Mouse (Mus musculus) CD4-positive, CD25-positive, alpha-beta regulatory T cell (primary cell): ENCODE data around the gene Olfr1313. TPM values are rescaled to one million over a fixed set of nuclear protein-coding genes. Genes with fewer than 3 reads are reported as not detected.

ENCODE experiments used
- polyA plus RNA-seq: library from polyadenylated mRNA; unstranded; fragments of 100-300 nt; shearing (Covaris generic); gene quantifications from one replicate; pipeline ENCODE4 v1.2.1, GENCODE M21; 2017

Gene Olfr1313
- not detected for polyA plus RNA-seq

DNA sequence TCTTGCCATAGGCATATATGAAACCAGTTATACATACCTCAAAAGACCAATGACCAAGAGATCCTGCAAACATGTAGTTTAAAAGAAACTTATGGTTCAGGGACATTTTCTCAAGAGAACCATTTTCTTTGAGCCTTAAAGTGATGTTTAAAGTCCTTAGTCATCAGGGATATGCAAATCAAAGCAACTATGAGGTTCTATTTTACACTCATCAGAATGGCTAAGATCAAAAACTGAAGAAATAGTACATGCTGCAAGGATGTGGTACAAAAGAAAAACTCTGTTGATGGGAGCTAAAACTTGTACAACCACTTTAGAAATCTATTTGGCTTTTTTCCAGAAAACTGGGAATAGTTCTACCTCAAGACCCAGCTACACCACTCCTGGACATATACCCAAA lies at the start of gene Olfr1313:
Olfr1313 (minus strand) TSS at position 101 of the 400 bp plus-strand sequence.

DNA sequence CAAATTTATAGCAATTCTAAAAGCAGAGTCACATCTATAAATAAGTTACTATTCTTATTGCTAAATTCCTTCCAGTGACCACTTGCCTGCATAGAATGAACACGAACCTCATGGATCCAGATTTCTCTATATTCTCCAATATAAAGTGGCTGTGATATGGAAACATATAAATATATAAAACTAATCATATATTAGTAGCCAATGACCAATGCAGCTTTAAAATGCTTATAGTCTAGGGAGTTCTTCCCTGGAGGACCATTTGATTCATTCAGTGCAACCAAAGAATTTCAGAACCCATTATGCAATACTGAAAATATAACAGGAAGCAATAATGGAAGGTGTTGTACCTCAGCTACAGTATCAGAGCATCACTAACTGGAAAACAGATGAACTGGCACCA lies 37.7 kb upstream of the Olfr1313 start, which contains the start of gene Olfr1315-ps1:
Olfr1315-ps1 (minus strand) TSS at position 101 of the 400 bp plus-strand sequence.

DNA sequence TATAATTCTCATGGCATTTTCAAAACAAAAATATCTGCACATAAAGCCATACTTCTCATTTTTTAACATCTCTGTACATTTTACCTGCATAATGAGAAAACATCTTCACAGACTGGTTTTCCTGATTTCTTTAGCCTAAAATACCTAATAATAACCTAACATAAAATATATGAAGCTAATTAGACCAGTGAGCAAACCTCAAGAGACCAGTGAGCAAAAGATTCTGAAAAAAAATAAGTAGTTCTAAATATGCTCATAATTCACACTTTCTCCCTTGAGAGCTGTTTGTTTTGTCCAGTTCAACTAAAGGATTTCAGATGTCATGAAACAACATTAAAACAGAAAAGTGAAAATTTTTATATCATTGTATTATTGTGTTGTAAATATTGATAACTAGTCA lies 19.0 kb upstream of the Olfr1313 start, which contains the start of gene Olfr1314:
Olfr1314 (minus strand) TSS at position 101 of the 400 bp plus-strand sequence.

DNA sequence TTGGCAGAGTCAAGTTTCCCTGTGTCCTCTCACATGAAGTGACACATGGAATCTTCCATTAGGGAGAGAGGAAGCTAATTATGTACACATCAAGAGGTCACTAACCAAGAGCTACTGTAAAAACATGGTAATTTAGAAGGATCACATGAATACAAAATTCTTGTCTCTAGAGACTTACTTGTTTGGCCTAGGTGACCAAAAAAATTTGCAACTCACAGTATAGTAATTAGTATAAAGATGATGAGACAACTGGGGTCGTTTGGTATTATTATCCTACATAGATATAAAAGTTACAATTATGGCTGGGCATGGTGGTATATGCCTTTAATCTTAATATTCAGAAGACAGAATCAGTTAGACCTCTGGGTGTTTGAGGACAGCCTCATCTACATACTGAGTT lies 27.5 kb downstream of the Olfr1313 start, which contains the start of gene Olfr1312:
Olfr1312 (minus strand) TSS at position 101 of the 400 bp plus-strand sequence.

DNA sequence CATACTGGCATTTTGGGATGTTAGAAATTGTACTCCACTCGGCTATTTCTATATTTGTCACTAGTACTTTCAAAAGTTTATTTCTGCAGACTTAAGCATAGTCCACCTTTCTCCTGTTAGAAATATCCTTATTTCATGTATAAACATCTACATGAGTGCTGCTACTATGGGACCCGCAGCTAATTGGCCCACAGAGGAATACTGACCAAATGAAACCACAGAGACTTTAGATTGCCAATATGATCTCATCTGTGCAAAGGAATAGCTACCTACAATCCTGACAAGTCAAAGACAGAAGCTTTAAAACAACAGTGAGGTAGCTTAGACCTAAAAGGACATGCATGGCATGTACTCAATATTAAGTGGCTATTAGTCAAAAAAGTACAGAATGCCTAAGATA lies 53.3 kb downstream of the Olfr1313 start, which contains the start of gene Olfr1311:
Olfr1311 (minus strand) TSS at position 101 of the 400 bp plus-strand sequence.

Other genes with a start within 250 kb of the Olfr1313 start
- gene Olfr1305, start 200.7 kb downstream of the Olfr1313 start, polyA plus RNA-seq = not detected
- not detected for gene Olfr1306, start 161.6 kb downstream of the Olfr1313 start, polyA plus RNA-seq
- gene Olfr1307, start 128.4 kb downstream of the Olfr1313 start, polyA plus RNA-seq = 0.04 TPM
- not detected for gene Olfr1308, start 112.9 kb downstream of the Olfr1313 start, polyA plus RNA-seq
- gene Olfr1309, start 87.6 kb downstream of the Olfr1313 start, polyA plus RNA-seq = not detected
- not detected for gene Olfr1310, start 65.1 kb downstream of the Olfr1313 start, polyA plus RNA-seq
- gene Olfr1311, start 53.4 kb downstream of the Olfr1313 start, polyA plus RNA-seq = not detected
- gene Olfr1312, start 27.6 kb downstream of the Olfr1313 start, polyA plus RNA-seq = not detected
- gene Olfr1314, start 18.9 kb upstream of the Olfr1313 start, polyA plus RNA-seq = not detected
- not detected for gene Olfr1315-ps1, start 37.6 kb upstream of the Olfr1313 start, polyA plus RNA-seq
- not detected for gene Olfr1316, start 57.1 kb upstream of the Olfr1313 start, polyA plus RNA-seq
- gene Olfr1317, start 62.5 kb upstream of the Olfr1313 start, polyA plus RNA-seq = not detected
- gene Olfr1318, start 76.4 kb upstream of the Olfr1313 start, polyA plus RNA-seq = not detected
- gene Lpcat4, start 161.6 kb upstream of the Olfr1313 start, polyA plus RNA-seq = 95.5 TPM
- gene Nutm1, start 181.4 kb upstream of the Olfr1313 start, polyA plus RNA-seq = 0.06 TPM
- 155 TPM for gene Nop10, start 184.1 kb upstream of the Olfr1313 start, polyA plus RNA-seq
- gene Slc12a6, start 188.0 kb upstream of the Olfr1313 start, polyA plus RNA-seq = 86.8 TPM
- not detected for gene Gm21985, start 188.5 kb upstream of the Olfr1313 start, polyA plus RNA-seq